Mouse (Mus musculus) midbrain, embryonic 15.5 days (tissue): ENCODE measurements around the gene C1rb. TPM values are rescaled to one million over a fixed set of nuclear protein-coding genes. Genes with fewer than 3 reads are reported as not detected.
"Not testable (repeated sequence)": the region's sequence is repeated elsewhere in the genome, so short reads cannot be mapped to it uniquely, and the experiment has no call there.

Experiments
- ATAC-seq: fragments of 200-750 bp; cut with Nextera tagmentation; replicated peaks from 2 replicates; pipeline ENCODE4 v1.8.0; 2017; ENCODE audit warnings: moderate TSS enrichment
- H3K27ac ChIP-seq: fragments of 300-500 bp; sonication (generic); 2 replicates; pipeline ENCODE4 v1.5.1; 2015; ENCODE audit warnings: mild to moderate bottlenecking, inconsistent platforms
- H3K27me3 ChIP-seq: fragments of 300-500 bp; sonication (generic); replicated peaks from 2 replicates; pipeline ENCODE4 v1.6.1; 2015; ENCODE audit warnings: inconsistent platforms
- H3K36me3 ChIP-seq: fragments of 300-500 bp; sonication (generic); replicated peaks from 2 replicates; pipeline ENCODE4 v1.6.1; 2015; ENCODE audit warnings: inconsistent platforms
- H3K4me1 ChIP-seq: fragments of 300-500 bp; sonication (generic); 2 replicates; pipeline ENCODE4 v1.6.1; 2015; ENCODE audit warnings: inconsistent platforms
- H3K4me2 ChIP-seq: fragments of 300-500 bp; sonication (generic); 2 replicates; pipeline ENCODE4 v1.6.1; 2015; ENCODE audit warnings: inconsistent platforms, mild to moderate bottlenecking, moderate library complexity
- H3K4me3 ChIP-seq: fragments of 300-500 bp; sonication (generic); 2 replicates; pipeline ENCODE4 v1.5.1; 2015; ENCODE audit warnings: mild to moderate bottlenecking, inconsistent platforms
- H3K9ac ChIP-seq: fragments of 300-500 bp; sonication (generic); 2 replicates; pipeline ENCODE4 v1.6.1; 2015; ENCODE audit warnings: mild to moderate bottlenecking, inconsistent platforms
- H3K9me3 ChIP-seq: fragments of 300-500 bp; sonication (generic); 2 replicates; pipeline ENCODE4 v1.6.1; 2016; ENCODE audit warnings: inconsistent platforms
- whole genome bisulfite sequencing: fragments of 180-500 bp; shearing (Covaris S2); methylation state at CpG from one replicate; pipeline ENCODE4 v1.1.7; 2015; ENCODE audit warnings: mixed read lengths; 5-methylcytosine and 5-hydroxymethylcytosine counted together
- polyA plus RNA-seq: library from polyadenylated mRNA; unstranded; fragments of >200 nt; fragmentation: Nextera tagmentation; extraction: Ambion mirVana; gene quantifications from 2 replicates; pipeline ENCODE4 v1.2.1, GENCODE M21; 2015

Gene C1rb
- polyA plus RNA-seq: not detected in 2 replicates

GRCm38 (mm10) chr6:124570026-124570425 lies at the start of gene C1rb:
Gene C1rb, plus strand, starts transcription at chr6:124570294.
- no peak for ATAC-seq
- Histone ChIP-seq H3K9ac (no peak within 1 kb of the TSS), H3K27me3 (no peaks in the 10 kb centered on the region), H3K4me2 (peak within 1 kb of the TSS; percentile 27), H3K4me3 (no peak within 1 kb of the TSS), H3K9me3 (no peaks in the 10 kb centered on the region), H3K36me3 (no peaks in the 10 kb centered on the region), H3K4me1 (no peaks in the 10 kb centered on the region), H3K27ac (no peak within 1 kb of the TSS)
- WGBS: 3% methylated on average over 8 of the region's 8 CpGs

DNA sequence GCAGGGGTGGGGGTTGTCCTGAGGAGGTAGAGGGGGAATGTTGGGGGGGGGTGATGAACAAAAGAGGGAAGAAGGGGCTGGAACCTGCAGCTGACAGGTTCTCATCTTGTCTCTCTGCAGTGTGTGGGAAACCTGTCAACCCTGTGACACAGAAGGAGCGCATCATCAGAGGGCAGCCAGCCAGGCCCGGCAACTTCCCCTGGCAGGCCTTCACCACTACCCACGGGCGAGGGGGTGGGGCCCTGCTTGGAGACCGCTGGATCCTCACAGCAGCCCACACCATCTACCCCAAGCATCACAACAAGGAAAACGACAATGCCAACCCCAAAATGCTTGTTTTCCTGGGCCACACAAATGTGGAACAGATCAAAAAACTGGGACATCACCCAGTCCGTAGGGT lies 48.0 kb upstream of the C1rb start:
- H3K27ac ChIP-seq, H3K36me3 ChIP-seq, H3K9ac ChIP-seq, ATAC-seq, H3K4me1 ChIP-seq, H3K4me2 ChIP-seq, H3K9me3 ChIP-seq, H3K4me3 ChIP-seq, H3K27me3 ChIP-seq: not testable (repeated sequence)
- WGBS: 74% methylated on average over 7 of the region's 7 CpGs

GRCm38 (mm10) chr6:124527881-124528280 lies 42.2 kb upstream of the C1rb start:
- Histone ChIP-seq H3K27ac (no peak overlapping the region), H3K36me3 (no peaks in the 10 kb centered on the region), H3K4me2 (no peak overlapping the region), H3K27me3 (no peaks in the 10 kb centered on the region), H3K4me3 (no peak overlapping the region), H3K9ac (no peak overlapping the region), H3K9me3 (no peaks in the 10 kb centered on the region), H3K4me1 (no peaks in the 10 kb centered on the region)
- ATAC-seq: no peak
- 74% methylated on average over 3 of the region's 3 CpGs for WGBS

- Histone ChIP-seq H3K4me1 (no peaks in the 10 kb centered on the region), H3K9ac (no peak overlapping the region), H3K27me3 (no peaks in the 10 kb centered on the region), H3K36me3 (no peaks in the 10 kb centered on the region), H3K4me3 (no peak overlapping the region), H3K9me3 (no peaks in the 10 kb centered on the region), H3K4me2 (no peak overlapping the region), H3K27ac (no peak overlapping the region)
- WGBS: 90% methylated on average over 8 of the region's 8 CpGs
- no peak for ATAC-seq
These were observed 39.0 kb upstream of the C1rb start for GRCm38 (mm10) chr6:124531077-124531476.

DNA sequence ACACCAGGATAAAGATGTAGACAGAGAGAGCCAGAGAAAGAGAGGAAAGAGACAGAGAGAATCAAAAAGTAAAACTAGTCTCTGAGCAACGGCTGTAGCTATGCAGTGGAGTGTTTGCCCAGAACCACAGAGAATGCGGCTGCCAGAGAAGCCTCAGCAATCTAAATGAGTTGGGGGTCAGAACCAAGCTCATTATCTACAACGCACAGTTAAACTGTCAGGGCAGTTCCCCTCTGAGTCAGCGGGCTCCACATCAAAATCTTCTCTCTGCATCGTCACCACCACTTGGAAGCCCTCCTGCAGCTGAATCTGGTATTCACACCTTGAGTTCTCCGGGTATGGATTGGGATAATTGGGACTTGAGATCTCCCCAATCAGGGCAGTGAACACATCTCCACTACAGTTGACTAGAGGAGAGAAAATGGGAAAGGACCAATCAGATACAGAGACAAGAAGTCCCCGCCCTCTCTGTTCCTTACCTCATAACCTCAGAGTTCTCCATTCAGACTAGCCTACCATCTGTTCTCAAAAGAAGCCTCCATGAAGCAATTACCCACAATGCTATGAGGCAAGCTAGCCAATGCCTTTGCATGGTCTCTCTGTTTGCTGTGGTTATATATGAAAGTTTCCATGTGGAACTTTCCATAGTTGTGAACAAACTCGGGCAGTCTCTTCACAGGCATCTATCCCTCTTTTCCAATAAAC lies 33.8 kb upstream of the C1rb start:
- not testable (repeated sequence) for H3K9ac ChIP-seq, ATAC-seq, H3K27me3 ChIP-seq, H3K4me3 ChIP-seq, H3K36me3 ChIP-seq, H3K4me2 ChIP-seq, H3K9me3 ChIP-seq, H3K27ac ChIP-seq, H3K4me1 ChIP-seq
- whole genome bisulfite sequencing: 83% methylated on average over 8 of the region's 8 CpGs

- H3K27me3 ChIP-seq, H3K27ac ChIP-seq, H3K9me3 ChIP-seq, H3K9ac ChIP-seq, H3K4me1 ChIP-seq, H3K4me2 ChIP-seq, H3K4me3 ChIP-seq, H3K36me3 ChIP-seq, ATAC-seq: not testable (repeated sequence)
- 87% methylated on average over 2 of the region's 2 CpGs for WGBS
These were observed 28.9 kb upstream of the C1rb start for GRCm38 (mm10) chr6:124541176-124541575.

DNA sequence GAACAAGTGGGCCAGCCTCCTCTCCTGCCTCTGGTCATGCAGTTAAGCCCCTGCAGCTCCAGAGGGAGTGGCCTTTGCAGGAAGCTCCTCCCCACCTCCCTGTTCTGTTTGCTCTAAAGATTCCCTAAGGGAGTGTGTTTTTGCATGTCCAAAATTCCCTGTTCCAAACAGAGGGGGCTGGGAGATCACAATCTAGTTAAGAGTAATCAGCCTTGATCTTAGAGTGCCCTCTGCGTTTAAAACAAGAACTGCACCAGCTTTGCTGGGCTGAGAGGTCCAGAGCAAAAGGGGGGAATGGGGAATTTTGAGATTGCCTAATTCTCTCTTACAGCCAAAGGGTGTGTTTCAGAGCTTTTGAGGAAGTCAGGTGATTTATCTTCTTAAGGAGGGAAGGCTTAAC lies 27.8 kb upstream of the C1rb start, which contains the start of gene C1s1:
C1s1 (minus strand) TSS at position 76 of the 400 bp plus-strand sequence.
- not testable (repeated sequence) for H3K9me3 ChIP-seq, H3K36me3 ChIP-seq, H3K27me3 ChIP-seq, H3K4me1 ChIP-seq, H3K4me2 ChIP-seq, H3K9ac ChIP-seq, ATAC-seq, H3K4me3 ChIP-seq, H3K27ac ChIP-seq
- 3% methylated on average over 1 of the region's 1 CpGs for WGBS

- no peak overlapping the region for H3K27ac ChIP-seq
- H3K9me3 ChIP-seq: no peaks in the 10 kb centered on the region
- H3K27me3 ChIP-seq: no peaks in the 10 kb centered on the region
- no peak overlapping the region for H3K4me2 ChIP-seq
- no peak overlapping the region for H3K9ac ChIP-seq
- no peak for ATAC-seq
- H3K36me3 ChIP-seq: no peaks in the 10 kb centered on the region
- H3K4me1 ChIP-seq: no peaks in the 10 kb centered on the region
- WGBS: 91% methylated on average over 6 of the region's 6 CpGs
- no peak overlapping the region for H3K4me3 ChIP-seq
These were observed 25.6 kb upstream of the C1rb start for GRCm38 (mm10) chr6:124544466-124544865.

DNA sequence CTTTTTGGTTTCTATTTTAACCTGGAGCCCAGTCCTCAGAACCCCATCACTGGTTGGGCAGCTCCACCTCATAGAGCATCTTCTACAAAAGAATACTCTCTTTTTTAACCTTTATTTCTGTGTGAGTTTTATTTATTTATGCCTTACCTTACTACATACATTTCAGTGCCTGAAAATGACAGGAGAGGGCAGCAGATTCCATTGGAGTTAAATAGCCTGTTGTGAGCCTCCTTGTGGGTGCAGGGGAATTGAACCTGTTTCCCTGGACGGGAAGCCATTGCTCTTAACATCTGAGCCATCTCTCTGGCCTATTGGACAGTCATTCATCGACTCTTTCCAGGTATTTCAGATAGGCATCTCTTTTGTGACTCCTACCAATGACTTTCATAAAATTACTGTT lies 24.7 kb upstream of the C1rb start:
- H3K27me3 ChIP-seq: no peaks in the 10 kb centered on the region
- no peaks in the 10 kb centered on the region for H3K4me1 ChIP-seq
- no peak for ATAC-seq
- no peaks in the 10 kb centered on the region for H3K36me3 ChIP-seq
- no peak overlapping the region for H3K4me2 ChIP-seq
- no peak overlapping the region for H3K9ac ChIP-seq
- H3K4me3 ChIP-seq: no peak overlapping the region
- H3K27ac ChIP-seq: no peak overlapping the region
- H3K9me3 ChIP-seq: no peaks in the 10 kb centered on the region
- 87% methylated on average over 2 of the region's 2 CpGs for WGBS

GRCm38 (mm10) chr6:124547979-124548378 lies 22.1 kb upstream of the C1rb start:
- H3K27me3 ChIP-seq, H3K4me2 ChIP-seq, H3K4me1 ChIP-seq, ATAC-seq, H3K27ac ChIP-seq, H3K9me3 ChIP-seq, H3K4me3 ChIP-seq, H3K36me3 ChIP-seq, H3K9ac ChIP-seq: not testable (repeated sequence)
- WGBS: 87% methylated on average over 3 of the region's 3 CpGs

DNA sequence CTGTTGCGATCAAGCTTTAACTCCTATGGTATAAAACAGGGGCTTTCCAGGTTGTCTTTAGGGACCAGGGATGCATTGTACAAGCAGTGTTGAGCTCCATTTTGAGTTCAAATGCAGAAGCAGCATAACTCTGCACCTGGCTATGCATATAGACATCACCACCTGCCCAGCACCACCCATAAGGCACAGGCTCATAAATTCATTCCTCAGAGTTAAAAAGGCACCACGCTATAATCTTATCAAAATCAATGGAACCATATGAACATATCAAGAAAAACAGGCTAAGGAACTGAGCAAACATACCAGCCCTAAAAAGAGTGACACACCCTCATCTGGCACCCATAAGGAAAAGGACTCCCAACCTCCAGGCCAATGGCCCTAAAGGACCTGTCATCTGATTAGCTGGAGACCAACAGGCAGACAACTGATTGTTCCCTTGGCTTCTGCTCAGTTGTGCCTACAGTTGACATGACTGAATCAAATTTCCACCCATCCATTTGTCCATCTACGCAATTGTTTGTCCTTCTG lies 21.0 kb upstream of the C1rb start:
- Histone ChIP-seq H3K27me3 (no peaks in the 10 kb centered on the region), H3K9me3 (peaks cover 4% of the 10 kb centered on the region; the same call in 1 of the 2 replicates), H3K9ac (no peak overlapping the region), H3K4me3 (no peak overlapping the region), H3K27ac (no peak overlapping the region), H3K4me1 (no peaks in the 10 kb centered on the region), H3K4me2 (no peak overlapping the region), H3K36me3 (no peaks in the 10 kb centered on the region)
- WGBS: 90% methylated on average over 3 of the region's 3 CpGs
- no peak for ATAC-seq

- Histone ChIP-seq H3K36me3 (no peaks in the 10 kb centered on the region), H3K9me3 (peaks cover 4% of the 10 kb centered on the region; the same call in 1 of the 2 replicates), H3K27me3 (no peaks in the 10 kb centered on the region), H3K9ac (no peak overlapping the region), H3K4me1 (no peaks in the 10 kb centered on the region), H3K4me2 (no peak overlapping the region), H3K27ac (no peak overlapping the region), H3K4me3 (no peak overlapping the region)
- no peak for ATAC-seq
- whole genome bisulfite sequencing: 74% methylated on average over 22 of the region's 22 CpGs
These were observed 17.3 kb upstream of the C1rb start for GRCm38 (mm10) chr6:124552766-124553165.

- not testable (repeated sequence) for H3K27ac ChIP-seq, H3K9me3 ChIP-seq, ATAC-seq, H3K9ac ChIP-seq, H3K36me3 ChIP-seq, H3K27me3 ChIP-seq, H3K4me2 ChIP-seq, H3K4me3 ChIP-seq, H3K4me1 ChIP-seq
- WGBS: 64% methylated on average over 2 of the region's 2 CpGs
These were observed 14.1 kb upstream of the C1rb start for GRCm38 (mm10) chr6:124555956-124556355.
